Mouse (Mus musculus) heart, adult 2 months (tissue): ENCODE data around the gene Pou3f3.

ENCODE experiments used
- CTCF ChIP-seq: fragments of 200-600 bp; IDR thresholded peaks from 2 replicates; pipeline ENCODE4 v1.8.1; 2022; ENCODE audit warnings: antibody characterized with exemption, mild to moderate bottlenecking, moderate library complexity
- EP300 ChIP-seq: fragments of 200-500 bp; IDR thresholded peaks from 2 replicates; pipeline ENCODE4 v1.6.1; 2011; ENCODE audit warnings: low read depth, low read length, control low read depth; ENCODE audit not compliant: insufficient read depth
- POLR2A ChIP-seq: fragments of 200-500 bp; IDR thresholded peaks from 2 replicates; pipeline ENCODE4 v1.6.1; 2011; ENCODE audit warnings: mild to moderate bottlenecking, low read depth, low read length, control low read depth; ENCODE audit not compliant: insufficient read depth

DNA sequence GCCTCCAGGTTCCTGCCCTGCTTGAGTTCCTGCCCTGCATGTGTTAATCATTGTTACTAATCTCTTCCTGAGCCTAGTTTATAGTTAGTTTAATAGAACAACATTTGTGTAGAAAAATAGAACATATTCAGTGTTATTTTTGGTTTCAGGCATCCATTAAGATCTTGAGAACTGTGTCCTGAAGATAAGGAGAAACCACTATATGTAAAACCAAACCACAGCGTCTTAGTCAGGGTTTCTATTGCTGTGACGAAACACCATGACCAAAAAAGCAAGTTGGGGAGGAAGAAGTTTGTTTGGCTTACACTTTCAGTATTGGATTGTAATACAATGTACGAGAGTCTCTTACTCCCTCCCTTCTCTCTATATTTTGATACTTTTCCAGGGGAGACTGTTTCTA is 49.5 kb downstream of the Pou3f3 start:
- no peak for TF ChIP-seq POLR2A
- no peak for TF ChIP-seq CTCF
- TF ChIP-seq EP300: no peak
